In the genomic region with DNA sequence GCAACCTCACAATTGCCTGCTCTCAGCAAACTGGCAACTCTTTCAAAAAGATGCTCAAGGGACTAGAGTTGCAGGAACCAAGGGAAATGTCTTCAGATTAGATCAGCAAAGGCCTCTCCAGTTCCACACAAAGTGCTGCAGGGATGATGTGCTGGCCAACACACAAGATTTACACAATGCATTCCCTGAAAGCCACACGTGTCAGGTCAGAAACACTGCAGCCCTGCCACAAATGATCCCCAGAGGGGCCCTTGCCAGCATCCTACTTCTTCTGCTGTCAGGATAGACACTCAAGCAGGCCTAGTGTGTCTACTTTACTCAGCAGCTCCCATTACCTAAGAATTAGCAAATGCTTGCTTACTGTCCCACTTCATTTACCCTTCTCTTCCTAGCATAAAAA, we compare ENCODE assay signal across 19 mouse cellular contexts.
A peak's percentile ranks its signal among the peaks of the same experiment; 100 is the strongest.
DNase-seq lines count a peak whose midpoint lies in the region; ATAC-seq lines count a peak whose summit lies in the region.
"Had no signal": no experiment of that assay in that cellular context is flagged by ENCODE, and none has a peak within 500 bp of the region (broad histone marks: within the 10 kb centered on the region; RNA-seq: fewer than 3 reads in every experiment).

No protein-coding gene starts in this region.

- no peaks in the 10 kb centered on the region for H3K9me3 ChIP-seq in heart, embryonic 10.5 days
- no peaks in the 10 kb centered on the region for H3K9me3 ChIP-seq in hindbrain, embryonic 10.5 days
- H3K9me3 ChIP-seq in hindbrain, embryonic 12.5 days (replicated peaks), result no peaks in the 10 kb centered on the region
- H3K9me3 ChIP-seq in embryonic facial prominence, embryonic 14.5 days (ENCODE audit: control insufficient read depth, low read length), result no peaks in the 10 kb centered on the region
- H3K9me3 ChIP-seq in stomach, embryonic 16.5 days (replicated peaks; ENCODE audit: control insufficient read depth, low read length), result no peaks in the 10 kb centered on the region
- H3K9me3 ChIP-seq: forebrain, embryonic 15.5 days; neural tube, embryonic 12.5 days had no signal

- DNase-seq in heart, embryonic 10.5 days (ENCODE audit: low spot score), result no peak
- DNase-seq in heart, postnatal 36 days, result no peak
- no peak for DNase-seq in hindbrain, embryonic 10.5 days (ENCODE audit: low spot score)
- no peak for DNase-seq in embryonic facial prominence, embryonic 14.5 days (ENCODE audit: low spot score)
- no peak for DNase-seq in frontal cortex, postnatal 10 days (ENCODE audit: low spot score in 2 of 2)
- DNase-seq in T-cell, adult 2 months (ENCODE audit: low spot score), result no peak
- DNase-seq: adrenal gland, postnatal 10 days; cerebellum, adult 9-11 months; liver; thymus, postnatal 14 days had no signal

- H3K4me3 ChIP-seq in heart, embryonic 10.5 days, result no peak overlapping the region
- H3K4me3 ChIP-seq in hindbrain, embryonic 10.5 days, result no peak overlapping the region
- H3K4me3 ChIP-seq in hindbrain, embryonic 12.5 days, result no peak overlapping the region
- no peak overlapping the region for H3K4me3 ChIP-seq in embryonic facial prominence, embryonic 14.5 days (ENCODE audit: low read depth, low read length)
- no peak overlapping the region for H3K4me3 ChIP-seq in stomach, embryonic 16.5 days (replicated peaks; ENCODE audit: low read length)
- H3K4me3 ChIP-seq: forebrain, embryonic 15.5 days; neural tube, embryonic 12.5 days had no signal

- 42% methylated on average over 1 of the region's 1 CpGs for WGBS in heart, embryonic 10.5 days
- 55% methylated on average over 1 of the region's 1 CpGs for WGBS in hindbrain, embryonic 10.5 days
- 67% methylated on average over 1 of the region's 1 CpGs for WGBS in hindbrain, embryonic 12.5 days
- WGBS in embryonic facial prominence, embryonic 14.5 days, result 36% methylated on average over 1 of the region's 1 CpGs
- WGBS in stomach, embryonic 16.5 days, result 27% methylated on average over 1 of the region's 1 CpGs

- H3K36me3 ChIP-seq in heart, embryonic 10.5 days, result no peaks in the 10 kb centered on the region
- H3K36me3 ChIP-seq in hindbrain, embryonic 10.5 days, result no peaks in the 10 kb centered on the region
- H3K36me3 ChIP-seq in hindbrain, embryonic 12.5 days, result no peaks in the 10 kb centered on the region
- H3K36me3 ChIP-seq in embryonic facial prominence, embryonic 14.5 days (ENCODE audit: control insufficient read depth, insufficient read depth, low read length), result no peaks in the 10 kb centered on the region
- no peaks in the 10 kb centered on the region for H3K36me3 ChIP-seq in stomach, embryonic 16.5 days (ENCODE audit: control insufficient read depth, insufficient read depth, low read length)
- H3K36me3 ChIP-seq: forebrain, embryonic 15.5 days; neural tube, embryonic 12.5 days had no signal

- intact Hi-C loops in heart, postnatal 36 days (cut with DNase I), result loop anchor here (5.0 kb wide), 2 partner anchors 190 to 245 kb away; no protein-coding TSS in a partner anchor

- H3K27me3 ChIP-seq in heart, embryonic 10.5 days (ENCODE audit: insufficient read depth, poor library complexity, severe bottlenecking), result no peaks in the 10 kb centered on the region
- no peaks in the 10 kb centered on the region for H3K27me3 ChIP-seq in hindbrain, embryonic 10.5 days (ENCODE audit: insufficient read depth, poor library complexity, severe bottlenecking)
- H3K27me3 ChIP-seq in hindbrain, embryonic 12.5 days, result no peaks in the 10 kb centered on the region
- H3K27me3 ChIP-seq in embryonic facial prominence, embryonic 14.5 days (replicated peaks; ENCODE audit: control insufficient read depth, insufficient read depth, low read length), result no peaks in the 10 kb centered on the region
- H3K27me3 ChIP-seq in stomach, embryonic 16.5 days (ENCODE audit: control insufficient read depth, insufficient read depth, low read length), result no peaks in the 10 kb centered on the region
- H3K27me3 ChIP-seq: forebrain, embryonic 15.5 days; neural tube, embryonic 12.5 days had no signal

- peaks cover 76% of the 10 kb centered on the region for H3K4me1 ChIP-seq in heart, embryonic 10.5 days
- H3K4me1 ChIP-seq in hindbrain, embryonic 10.5 days (replicated peaks), result peaks cover 60% of the 10 kb centered on the region
- H3K4me1 ChIP-seq in hindbrain, embryonic 12.5 days, result peaks cover 40% of the 10 kb centered on the region
- peaks cover 51% of the 10 kb centered on the region for H3K4me1 ChIP-seq in embryonic facial prominence, embryonic 14.5 days (ENCODE audit: control insufficient read depth, insufficient read depth, low read length)
- peaks cover 40% of the 10 kb centered on the region for H3K4me1 ChIP-seq in stomach, embryonic 16.5 days (ENCODE audit: control insufficient read depth, insufficient read depth, low read length)

- no peak overlapping the region for H3K4me2 ChIP-seq in hindbrain, embryonic 12.5 days (replicated peaks)
- no peak overlapping the region for H3K4me2 ChIP-seq in embryonic facial prominence, embryonic 14.5 days (ENCODE audit: low read depth, low read length)
- H3K4me2 ChIP-seq in stomach, embryonic 16.5 days (ENCODE audit: low read depth, low read length), result no peak overlapping the region
- H3K4me2 ChIP-seq: forebrain, embryonic 15.5 days; midbrain, embryonic 11.5 days; neural tube, embryonic 12.5 days had no signal

- ATAC-seq in hindbrain, embryonic 12.5 days (ENCODE audit: low FRiP score), result no peak
- no peak for ATAC-seq in embryonic facial prominence, embryonic 14.5 days (ENCODE audit: low read depth)
- no peak for ATAC-seq in stomach, embryonic 16.5 days (ENCODE audit: insufficient read depth, low FRiP score)
- ATAC-seq: forebrain, embryonic 15.5 days; hindbrain, embryonic 16.5 days; intestine, postnatal 0 days; lung, postnatal 0 days had no signal

- no peak overlapping the region for H3K9ac ChIP-seq in hindbrain, embryonic 12.5 days
- no peak overlapping the region for H3K9ac ChIP-seq in embryonic facial prominence, embryonic 14.5 days (ENCODE audit: low read depth, low read length)
- no peak overlapping the region for H3K9ac ChIP-seq in stomach, embryonic 16.5 days (ENCODE audit: low read length)
- H3K9ac ChIP-seq: forebrain, embryonic 15.5 days; neural tube, embryonic 12.5 days had no signal

- peak overlapping the region; percentile 91; the same call in 1 of the 2 replicates for H3K27ac ChIP-seq in heart, embryonic 10.5 days
- 0 out of 2 replicates have a peak overlapping the region, but pooled peaks have one; percentile 16 for H3K27ac ChIP-seq in hindbrain, embryonic 10.5 days
- H3K27ac ChIP-seq in hindbrain, embryonic 12.5 days, result no peak overlapping the region
- peak overlapping the region; percentile 4; the same call in 1 of the 2 replicates for H3K27ac ChIP-seq in embryonic facial prominence, embryonic 14.5 days (replicated peaks; ENCODE audit: low read depth, low read length)
- H3K27ac ChIP-seq in stomach, embryonic 16.5 days (ENCODE audit: low read length), result peak overlapping the region; percentile 31; the same call in 1 of the 2 replicates
- H3K27ac ChIP-seq: forebrain, embryonic 15.5 days; kidney, postnatal 0 days; neural tube, embryonic 12.5 days had no signal
